Comparison of ENCODE assay signal across 35 mouse cellular contexts in the genomic region with DNA sequence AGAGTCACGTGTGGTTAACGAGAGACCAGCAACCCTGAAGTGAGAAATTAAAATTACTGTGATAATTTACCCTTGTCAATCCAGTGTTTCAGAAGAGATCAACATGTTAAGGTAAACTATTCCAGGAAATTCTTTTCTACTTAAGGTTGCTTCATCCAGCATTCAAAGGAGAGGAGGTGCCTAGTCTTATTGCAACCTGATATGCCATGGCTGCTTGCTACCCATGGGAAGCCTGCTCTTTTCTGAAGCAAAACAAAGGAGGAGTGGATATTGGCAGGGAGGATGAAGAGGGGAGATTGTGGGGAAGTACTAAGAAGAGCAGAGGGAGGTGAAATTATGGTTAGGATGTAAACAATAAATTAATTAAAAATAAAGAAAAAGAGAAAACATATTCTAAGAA. TPM values are rescaled to one million over a fixed set of nuclear protein-coding genes. Genes with fewer than 3 reads are reported as not detected.
"Had no signal": no experiment of that assay in that cellular context is flagged by ENCODE, and none has a peak within 500 bp of the region (broad histone marks: within the 10 kb centered on the region; RNA-seq: fewer than 3 reads in every experiment).

No protein-coding gene starts in this region.

- H3K4me3 ChIP-seq: heart, adult 2 months; heart, embryonic 10.5 days; heart, embryonic 12.5 days; heart, embryonic 13.5 days; heart, embryonic 15.5 days; hindbrain, embryonic 10.5 days; hindbrain, embryonic 12.5 days; hindbrain, embryonic 13.5 days; hindbrain, embryonic 15.5 days; intestine, embryonic 15.5 days; layer of hippocampus, adult 2 months; left cerebral cortex, adult 2 months had no signal

- H3K9ac ChIP-seq: heart, embryonic 12.5 days; heart, embryonic 13.5 days; heart, embryonic 15.5 days; hindbrain, embryonic 12.5 days; hindbrain, embryonic 13.5 days; hindbrain, embryonic 14.5 days; hindbrain, embryonic 15.5 days; intestine, embryonic 15.5 days had no signal

- H3K27ac ChIP-seq: heart, adult 2 months; heart, embryonic 10.5 days; heart, embryonic 13.5 days; heart, embryonic 15.5 days; hindbrain, embryonic 10.5 days; hindbrain, embryonic 12.5 days; hindbrain, embryonic 13.5 days; hindbrain, embryonic 14.5 days; hindbrain, embryonic 15.5 days; hindbrain, postnatal 0 days; intestine, embryonic 15.5 days; kidney, postnatal 0 days; layer of hippocampus, adult 2 months; left cerebral cortex, adult 2 months had no signal

- H3K9me3 ChIP-seq: heart, embryonic 10.5 days; heart, embryonic 12.5 days; heart, embryonic 13.5 days; heart, embryonic 15.5 days; hindbrain, embryonic 10.5 days; hindbrain, embryonic 12.5 days; hindbrain, embryonic 13.5 days; hindbrain, embryonic 15.5 days; intestine, embryonic 15.5 days had no signal

- H3K4me2 ChIP-seq: heart, embryonic 11.5 days; heart, embryonic 12.5 days; heart, embryonic 13.5 days; heart, embryonic 15.5 days; hindbrain, embryonic 12.5 days; hindbrain, embryonic 13.5 days; hindbrain, embryonic 14.5 days; hindbrain, embryonic 15.5 days; intestine, embryonic 15.5 days had no signal

- DNase-seq: heart, adult 2 months; heart, postnatal 10 days; heart, postnatal 14 days; heart, postnatal 36 days; heart, postnatal 4 days; kidney, adult 18-20 months; kidney, adult 2 months; kidney, postnatal 10 days; kidney, postnatal 14 days; kidney, postnatal 25 days; kidney, postnatal 36 days; kidney, postnatal 4 days; layer of hippocampus, adult 9-11 months; layer of hippocampus, postnatal 36 days had no signal

- ATAC-seq: hindbrain, embryonic 16.5 days; hindbrain, postnatal 0 days; inflammation-experienced regulatory T-cells, adult 6 months; intestine, embryonic 15.5 days; intestine, embryonic 16.5 days; intestine, postnatal 0 days had no signal

- H3K27me3 ChIP-seq: heart, embryonic 12.5 days; heart, embryonic 13.5 days; heart, embryonic 15.5 days; hindbrain, embryonic 12.5 days; hindbrain, embryonic 13.5 days; hindbrain, embryonic 15.5 days; intestine, embryonic 15.5 days had no signal

- H3K36me3 ChIP-seq: heart, embryonic 10.5 days; heart, embryonic 12.5 days; heart, embryonic 13.5 days; heart, embryonic 15.5 days; hindbrain, embryonic 10.5 days; hindbrain, embryonic 12.5 days; hindbrain, embryonic 13.5 days; hindbrain, embryonic 15.5 days; intestine, embryonic 15.5 days had no signal

- H3K4me1 ChIP-seq: heart, embryonic 12.5 days; heart, embryonic 15.5 days; hindbrain, embryonic 10.5 days; hindbrain, embryonic 12.5 days; hindbrain, embryonic 13.5 days; hindbrain, embryonic 15.5 days; intestine, embryonic 15.5 days had no signal

RNA-seq across cellular contexts. Expression of a gene that starts 15.5 kb away (rescaled TPM):
- polyA plus RNA-seq: heart, adult 2 months; heart, postnatal 0 days; inflammation-experienced regulatory T-cells, adult 6 months; large intestine, adult 2 months had no signal
